Mouse (Mus musculus) C2C12 (cell line): Measurements from ENCODE around the gene Mef2a. TPM values are rescaled to one million over a fixed set of nuclear protein-coding genes. Genes with fewer than 3 reads are reported as not detected.

ENCODE experiments used
- H3K27me3 ChIP-seq: one replicate; pipeline ENCODE4 v1.6.1; 2011; ENCODE audit not compliant: control insufficient read depth, insufficient read depth, insufficient read length
- H3K36me3 ChIP-seq: one replicate; pipeline ENCODE4 v1.6.1; 2011; ENCODE audit not compliant: control insufficient read depth, insufficient read depth
- H3K4me3 ChIP-seq: one replicate; pipeline ENCODE4 v1.5.1; 2011; ENCODE audit warnings: mild to moderate bottlenecking, control low read depth; ENCODE audit not compliant: poor library complexity, insufficient read depth, severe bottlenecking
- H3K79me2 ChIP-seq: one replicate; pipeline ENCODE4 v1.6.1; 2011; ENCODE audit not compliant: control insufficient read depth, insufficient read depth
- H3K79me3 ChIP-seq: one replicate; pipeline ENCODE4 v1.6.1; 2011; ENCODE audit warnings: low read depth, control low read depth
- H3ac ChIP-seq: one replicate; pipeline ENCODE3; 2011; ENCODE audit warnings: low read depth; ENCODE audit not compliant: control insufficient read depth, insufficient read length
- CEBPB ChIP-seq: IDR thresholded peaks from one replicate; pipeline ENCODE4 v1.6.1; 2011; ENCODE audit warnings: low read depth, mild to moderate bottlenecking, control low read depth, moderate library complexity
- CTCF ChIP-seq: IDR thresholded peaks from one replicate; pipeline ENCODE4 v1.5.1; 2011; ENCODE audit not compliant: control insufficient read depth, insufficient read depth, insufficient read length
- FOSL1 ChIP-seq: IDR thresholded peaks from one replicate; pipeline ENCODE4 v1.8.0; 2011; ENCODE audit warnings: mild to moderate bottlenecking, low read length; ENCODE audit not compliant: poor library complexity, insufficient read depth, severe bottlenecking
- MAX ChIP-seq: IDR thresholded peaks from one replicate; pipeline ENCODE4 v1.6.1; 2011; ENCODE audit warnings: mild to moderate bottlenecking, control low read depth
- MYOD1 ChIP-seq: IDR thresholded peaks from one replicate; pipeline ENCODE4 v1.6.1; 2011; ENCODE audit warnings: low read depth; ENCODE audit not compliant: control insufficient read depth, insufficient read length
- MYOG ChIP-seq: IDR thresholded peaks from one replicate; pipeline ENCODE4 v1.6.1; 2011; ENCODE audit not compliant: control insufficient read depth, insufficient read length; ENCODE audit errors: extremely low read depth
- USF1 ChIP-seq: IDR thresholded peaks from one replicate; pipeline ENCODE4 v1.6.1; 2011; ENCODE audit warnings: low read depth, mild to moderate bottlenecking, control low read depth, moderate library complexity
- polyA plus RNA-seq: library from polyadenylated mRNA; unstranded; fragments of >200 nt; fragmentation: generic; extraction: Trizol; gene quantifications from one replicate; pipeline ENCODE4 v1.2.1, GENCODE M21; 2012; ENCODE audit warnings: missing spikeins

Gene Mef2a
- polyA plus RNA-seq, 1 experiment: 14.8 TPM

- Histone ChIP-seq H3K79me2 (peaks cover 78% of the 10 kb centered on the region), H3K79me3 (peaks cover 47% of the 10 kb centered on the region), H3K36me3 (peaks cover 5% of the 10 kb centered on the region), H3K27me3 (no peaks in the 10 kb centered on the region), H3K4me3 (no peak overlapping the region), H3ac (no peak overlapping the region)
- TF ChIP-seq MYOD1 (no peak), USF1 (no peak), MAX (no peak), CEBPB (no peak), MYOG (no peak), CTCF (no peak), FOSL1 (no peak)
These were observed 28.2 kb downstream of the Mef2a start for GRCm38 (mm10) chr7:67344443-67344842.

DNA sequence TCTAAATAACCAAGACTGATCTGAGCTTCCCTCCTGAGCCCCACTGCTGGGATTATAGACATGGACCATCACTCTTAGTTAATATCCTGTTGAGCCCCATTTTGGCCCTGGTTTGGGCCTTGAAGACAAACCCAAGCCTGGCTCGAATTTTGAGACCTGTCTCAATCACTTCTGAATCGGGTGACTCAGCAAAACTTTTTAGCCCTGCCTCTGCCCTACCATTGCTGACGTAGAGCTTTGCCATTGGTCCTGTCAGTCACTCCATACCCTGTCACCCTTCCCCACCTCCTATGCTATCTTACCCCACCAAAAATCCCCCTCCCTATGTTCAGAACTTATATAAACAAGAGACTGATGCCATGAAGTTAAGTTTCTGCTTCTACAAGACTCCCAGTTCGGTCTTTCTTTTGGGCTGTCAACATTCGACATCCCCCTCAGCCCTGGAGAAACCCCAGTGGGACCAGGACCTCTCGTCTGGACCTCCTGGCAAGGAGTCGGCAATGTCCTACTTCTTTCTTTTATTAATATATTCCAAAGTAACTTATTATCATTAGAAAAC is 30.5 kb downstream of the Mef2a start:
- TF ChIP-seq MYOG (no peak), CTCF (no peak), MAX (no peak), FOSL1 (no peak), CEBPB (no peak), MYOD1 (no peak), USF1 (no peak)
- Histone ChIP-seq H3K36me3 (peaks cover 10% of the 10 kb centered on the region), H3K79me3 (peaks cover 59% of the 10 kb centered on the region), H3ac (no peak overlapping the region), H3K79me2 (peaks cover 78% of the 10 kb centered on the region), H3K27me3 (no peaks in the 10 kb centered on the region), H3K4me3 (no peak overlapping the region)

DNA sequence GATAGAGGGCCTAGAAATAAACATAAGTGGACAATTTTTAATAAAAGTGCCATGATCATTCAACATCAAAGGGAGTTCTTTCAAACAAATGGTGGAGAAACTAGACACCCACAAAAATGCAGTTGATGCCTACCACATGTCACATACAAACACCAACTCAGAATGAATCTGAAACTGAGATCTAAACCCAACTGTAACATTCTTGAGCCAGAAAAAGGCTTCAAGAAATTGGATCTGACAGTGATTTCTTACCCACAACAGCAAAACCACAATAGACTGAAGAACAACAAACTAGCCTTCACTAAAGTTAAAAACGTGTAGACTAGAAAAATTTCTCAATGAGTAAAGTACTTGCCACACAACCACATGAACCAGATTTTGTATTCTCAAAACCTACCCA is 52.3 kb downstream of the Mef2a start:
- Histone ChIP-seq H3K79me2 (peaks cover 69% of the 10 kb centered on the region), H3K27me3 (no peaks in the 10 kb centered on the region), H3ac (no peak overlapping the region), H3K4me3 (no peak overlapping the region), H3K79me3 (peaks cover 38% of the 10 kb centered on the region), H3K36me3 (peaks cover 8% of the 10 kb centered on the region)
- TF ChIP-seq MAX: no peak
- TF ChIP-seq MYOG: no peak
- TF ChIP-seq CEBPB: no peak
- TF ChIP-seq MYOD1: no peak

DNA sequence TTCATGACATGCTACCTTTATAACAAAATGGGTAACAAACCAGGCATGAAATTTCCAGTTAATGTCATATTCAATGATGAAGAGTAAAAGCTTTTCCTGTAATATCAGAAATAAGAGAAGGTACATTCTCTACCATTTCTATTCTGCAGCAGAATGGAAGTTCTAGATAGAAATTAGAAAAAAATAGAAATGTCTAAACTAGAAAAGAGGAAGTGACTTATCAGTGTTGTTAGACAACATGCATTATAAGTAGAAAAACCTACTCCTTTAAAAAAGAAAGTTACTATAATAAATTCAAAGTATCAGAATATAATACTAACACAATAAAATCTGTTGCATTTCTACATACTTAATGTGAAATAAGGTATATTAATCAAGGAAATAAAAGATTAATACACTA is 54.0 kb downstream of the Mef2a start:
- no peak for TF ChIP-seq CEBPB
- no peak for TF ChIP-seq CTCF
- no peak for TF ChIP-seq MYOG
- no peak for TF ChIP-seq MAX
- TF ChIP-seq USF1: no peak
- TF ChIP-seq FOSL1: no peak
- no peak for TF ChIP-seq MYOD1

GRCm38 (mm10) chr7:67313200-67313599 is 59.5 kb downstream of the Mef2a start:
- Histone ChIP-seq H3K79me2 (peaks cover 48% of the 10 kb centered on the region), H3K4me3 (no peak overlapping the region), H3K79me3 (peaks cover 13% of the 10 kb centered on the region), H3K27me3 (no peaks in the 10 kb centered on the region), H3K36me3 (peaks cover 19% of the 10 kb centered on the region), H3ac (no peak overlapping the region)
- TF ChIP-seq CTCF (no peak), MYOG (no peak), FOSL1 (no peak), MAX (no peak), USF1 (no peak), MYOD1 (no peak), CEBPB (no peak)

More for the DNA sequence above, 54.0 kb downstream of the Mef2a start:
- Histone ChIP-seq H3K27me3 (no peaks in the 10 kb centered on the region), H3K36me3 (peaks cover 11% of the 10 kb centered on the region), H3K79me3 (peaks cover 34% of the 10 kb centered on the region), H3ac (no peak overlapping the region), H3K4me3 (no peak overlapping the region), H3K79me2 (peaks cover 57% of the 10 kb centered on the region)

GRCm38 (mm10) chr7:67310151-67310550 is 62.5 kb downstream of the Mef2a start:
- Histone ChIP-seq H3K36me3 (peaks cover 11% of the 10 kb centered on the region), H3K4me3 (no peak overlapping the region), H3K79me2 (peaks cover 69% of the 10 kb centered on the region), H3K79me3 (peaks cover 20% of the 10 kb centered on the region), H3K27me3 (no peaks in the 10 kb centered on the region), H3ac (no peak overlapping the region)
- TF ChIP-seq FOSL1 (no peak), CTCF (no peak), CEBPB (no peak), MAX (no peak), MYOD1 (no peak), MYOG (no peak), USF1 (no peak)
